Mouse (Mus musculus): ENCODE measurements around the gene Plp2.
"Not testable (repeated sequence)": the region's sequence is repeated elsewhere in the genome, so short reads cannot be mapped to it uniquely, and the experiment has no call there.

The Plp2 gene

GRCm38 (mm10) chrX:7670921-7671623, at the start of gene Plp2:
Gene Plp2 (minus strand): TSS chrX:7671390.
- no peak for DNase-seq (ENCODE audit: low spot score)

- not testable (repeated sequence) for DNase-seq (ENCODE audit: low spot score)
Measured at GRCm38 (mm10) chrX:7716058-7716457, 44.9 kb upstream of the Plp2 start.

GRCm38 (mm10) chrX:7714135-7714899, 43.1 kb upstream of the Plp2 start, which contains the start of gene Wdr45:
Gene Wdr45 (plus strand): TSS chrX:7714333.
- DNase-seq (ENCODE audit: low spot score), result peak; percentile 95

GRCm38 (mm10) chrX:7713764-7714134, 42.6 kb upstream of the Plp2 start:
- not testable (repeated sequence) for DNase-seq (ENCODE audit: low spot score)

- DNase-seq (ENCODE audit: low spot score), result peak; percentile 89
Measured at GRCm38 (mm10) chrX:7696954-7697381, 25.8 kb upstream of the Plp2 start, which contains the start of gene Gpkow. Gene Gpkow (plus strand): TSS chrX:7697131.

GRCm38 (mm10) chrX:7696520-7696919, 25.3 kb upstream of the Plp2 start:
- no peak for DNase-seq (ENCODE audit: low spot score)

GRCm38 (mm10) chrX:7692862-7693261, 21.7 kb upstream of the Plp2 start:
- DNase-seq (ENCODE audit: low spot score), result no peak

GRCm38 (mm10) chrX:7690486-7690885, 19.3 kb upstream of the Plp2 start:
- DNase-seq (ENCODE audit: low spot score), result no peak

GRCm38 (mm10) chrX:7688321-7688720, 17.1 kb upstream of the Plp2 start:
- no peak for DNase-seq (ENCODE audit: low spot score)

- no peak for DNase-seq (ENCODE audit: low spot score)
Measured at GRCm38 (mm10) chrX:7680864-7681263, 9.7 kb upstream of the Plp2 start, which contains the start of gene Magix. Gene Magix (minus strand): TSS chrX:7681251.

GRCm38 (mm10) chrX:7680057-7680412, 8.8 kb upstream of the Plp2 start:
- DNase-seq (ENCODE audit: low spot score), result no peak

GRCm38 (mm10) chrX:7679405-7680056, 8.3 kb upstream of the Plp2 start:
- DNase-seq (ENCODE audit: low spot score), result peak; percentile 85

- no peak for DNase-seq (ENCODE audit: low spot score)
Measured at GRCm38 (mm10) chrX:7678986-7679385, 7.8 kb upstream of the Plp2 start.

GRCm38 (mm10) chrX:7675001-7675380, 3.8 kb upstream of the Plp2 start:
- no peak for DNase-seq (ENCODE audit: low spot score)

- DNase-seq (ENCODE audit: low spot score), result no peak
Measured at GRCm38 (mm10) chrX:7674284-7675000, 3.3 kb upstream of the Plp2 start.

GRCm38 (mm10) chrX:7673578-7674281, 2.5 kb upstream of the Plp2 start:
- DNase-seq (ENCODE audit: low spot score), result no peak

- DNase-seq (ENCODE audit: low spot score), result no peak
Measured at GRCm38 (mm10) chrX:7672739-7673138, 1.5 kb upstream of the Plp2 start.

GRCm38 (mm10) chrX:7670390-7670881, 754 bp downstream of the Plp2 start:
- DNase-seq (ENCODE audit: low spot score), result peak; percentile 47

GRCm38 (mm10) chrX:7665739-7666502, 5.3 kb downstream of the Plp2 start:
- no peak for DNase-seq (ENCODE audit: low spot score)

- DNase-seq (ENCODE audit: low spot score), result no peak
Measured at GRCm38 (mm10) chrX:7664791-7665190, 6.4 kb downstream of the Plp2 start.

- no peak for DNase-seq (ENCODE audit: low spot score)
Measured at GRCm38 (mm10) chrX:7662936-7663335, 8.3 kb downstream of the Plp2 start.

All from testis, postnatal 14 days (tissue).